In the genomic region with DNA sequence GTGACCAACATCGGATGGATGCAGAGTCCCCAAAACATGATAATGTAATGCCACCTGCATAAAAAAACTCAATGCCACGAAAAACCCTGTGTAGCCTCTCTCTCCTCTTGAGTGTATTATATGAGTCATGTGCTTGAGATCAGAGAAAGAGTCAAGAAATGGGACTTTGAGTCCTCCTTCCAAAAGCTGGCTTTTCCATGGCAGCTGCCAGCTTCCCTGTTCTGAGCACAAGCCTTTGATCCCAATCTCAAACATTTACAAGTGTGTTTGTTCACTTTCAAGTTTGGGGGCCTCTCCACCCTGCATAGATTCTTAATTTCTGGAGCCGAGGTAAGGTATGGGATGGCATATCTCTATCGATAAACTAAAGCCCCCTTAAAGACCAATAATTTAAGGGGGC, we compare ENCODE assay signal across 21 mouse cellular contexts. TPM values are rescaled to one million over a fixed set of nuclear protein-coding genes. Genes with fewer than 3 reads are reported as not detected.
"Had no signal": no experiment of that assay in that cellular context is flagged by ENCODE, and none has a peak within 500 bp of the region (broad histone marks: within the 10 kb centered on the region; RNA-seq: fewer than 3 reads in every experiment).

No protein-coding gene starts in this region.

- H3K27ac ChIP-seq: kidney, postnatal 0 days; layer of hippocampus, adult 2 months; limb, embryonic 10.5 days; limb, embryonic 13.5 days; liver, embryonic 12.5 days; liver, embryonic 15.5 days; macrophage; midbrain, embryonic 12.5 days; midbrain, embryonic 15.5 days; neural tube, embryonic 13.5 days had no signal

- ATAC-seq: inflammation-experienced regulatory T-cells, adult 6 months; intestine, embryonic 16.5 days; liver, embryonic 12.5 days; midbrain, embryonic 15.5 days had no signal

- DNase-seq: kidney, adult 18-20 months; kidney, adult 9 months; kidney, postnatal 25 days; liver; retina, postnatal 1 day; thymus, adult 18-20 months; thymus, postnatal 36 days had no signal

- H3K9me3 ChIP-seq: limb, embryonic 10.5 days; limb, embryonic 13.5 days; liver, embryonic 15.5 days; midbrain, embryonic 15.5 days had no signal

- H3K36me3 ChIP-seq: limb, embryonic 10.5 days; limb, embryonic 13.5 days; liver, embryonic 12.5 days; liver, embryonic 15.5 days; midbrain, embryonic 12.5 days; midbrain, embryonic 15.5 days; neural tube, embryonic 13.5 days had no signal

- H3K27me3 ChIP-seq: liver, embryonic 12.5 days; liver, embryonic 15.5 days; midbrain, embryonic 12.5 days had no signal

- H3K4me3 ChIP-seq: layer of hippocampus, adult 2 months; limb, embryonic 10.5 days; limb, embryonic 13.5 days; liver, embryonic 12.5 days; liver, embryonic 15.5 days; midbrain, embryonic 12.5 days; midbrain, embryonic 15.5 days; myocyte; neural tube, embryonic 13.5 days had no signal

- H3K4me1 ChIP-seq: limb, embryonic 10.5 days; limb, embryonic 13.5 days; liver, embryonic 12.5 days; liver, embryonic 15.5 days; midbrain, embryonic 12.5 days; midbrain, embryonic 15.5 days; neural tube, embryonic 13.5 days had no signal

- H3K4me2 ChIP-seq: limb, embryonic 13.5 days; liver, embryonic 12.5 days; liver, embryonic 15.5 days; midbrain, embryonic 12.5 days; midbrain, embryonic 15.5 days; neural tube, embryonic 13.5 days had no signal

- H3K9ac ChIP-seq: limb, embryonic 13.5 days; liver, embryonic 12.5 days; liver, embryonic 15.5 days; midbrain, embryonic 12.5 days; midbrain, embryonic 15.5 days; neural tube, embryonic 13.5 days had no signal

RNA-seq across cellular contexts. Expression of gene Tmem132d, which starts 8.2 kb away (rescaled TPM):
- polyA plus RNA-seq: inflammation-experienced regulatory T-cells, adult 6 months; intestine, embryonic 16.5 days; liver, embryonic 15.5 days; macrophage; myocyte; spleen, adult 2 months had no signal
